Mouse (Mus musculus) lung, embryonic 14.5 days (tissue): ENCODE results near the gene Dnmt1. TPM values are rescaled to one million over a fixed set of nuclear protein-coding genes. Genes with fewer than 3 reads are reported as not detected.

ENCODE experiments used
- ATAC-seq: fragments of 200-750 bp; cut with Nextera tagmentation; 2 replicates; pipeline ENCODE4 v1.8.0; 2017; ENCODE audit warnings: mild to moderate bottlenecking, moderate TSS enrichment, moderate library complexity; ENCODE audit not compliant: insufficient read depth
- DNase-seq: peaks from one replicate; pipeline ENCODE4 v3.0.0-alpha.2; 2015
- H3K27ac ChIP-seq: fragments of 300-500 bp; sonication (generic); 2 replicates; pipeline ENCODE4 v1.5.1; 2014; ENCODE audit warnings: low read depth, mild to moderate bottlenecking, moderate library complexity
- H3K27me3 ChIP-seq: fragments of 300-500 bp; sonication (generic); 2 replicates; pipeline ENCODE4 v1.6.1; 2014; ENCODE audit warnings: low read length, control low read depth; ENCODE audit not compliant: insufficient read depth
- H3K36me3 ChIP-seq: fragments of 300-500 bp; sonication (generic); 2 replicates; pipeline ENCODE4 v1.6.1; 2014; ENCODE audit warnings: control low read depth; ENCODE audit not compliant: insufficient read depth
- H3K4me1 ChIP-seq: fragments of 300-500 bp; sonication (generic); 2 replicates; pipeline ENCODE4 v1.6.1; 2014; ENCODE audit warnings: antibody characterized with exemption, control low read depth; ENCODE audit not compliant: insufficient read depth
- H3K4me2 ChIP-seq: fragments of 300-500 bp; sonication (generic); 2 replicates; pipeline ENCODE4 v1.6.1; 2014; ENCODE audit warnings: mild to moderate bottlenecking
- H3K4me3 ChIP-seq: fragments of 300-500 bp; sonication (generic); 2 replicates; pipeline ENCODE4 v1.5.1; 2014; ENCODE audit warnings: low read depth, low read length
- H3K9ac ChIP-seq: fragments of 300-500 bp; sonication (generic); 2 replicates; pipeline ENCODE4 v1.6.1; 2014
- H3K9me3 ChIP-seq: fragments of 300-500 bp; sonication (generic); 2 replicates; pipeline ENCODE4 v1.6.1; 2016; ENCODE audit warnings: low read depth, low read length, control low read depth
- CTCF ChIP-seq: IDR thresholded peaks from 2 replicates; pipeline ENCODE4 v1.5.1; 2016; ENCODE audit warnings: antibody characterized with exemption, low read depth
- WGBS: fragments of 180-500 bp; shearing (Covaris S2); extraction: QIAGEN DNeasy Blood & Tissue Kit; methylation state at CpG from one replicate; pipeline ENCODE4 v1.1.7; 2014; 5-methylcytosine and 5-hydroxymethylcytosine counted together
- polyA plus RNA-seq: library from polyadenylated mRNA; unstranded; fragments of >200 nt; fragmentation: Nextera tagmentation; extraction: Ambion mirVana; gene quantifications from 2 replicates; pipeline ENCODE4 v1.2.1, GENCODE M21; 2014

The Dnmt1 gene
- polyA plus RNA-seq, 1 experiment from 2014 or later, result 82.1 TPM

- TF ChIP-seq CTCF, result no peak
- Histone ChIP-seq H3K9me3 (no peaks in the 10 kb centered on the region), H3K27me3 (no peaks in the 10 kb centered on the region), H3K36me3 (peaks cover 51% of the 10 kb centered on the region), H3K27ac (no peak overlapping the region), H3K4me1 (no peaks in the 10 kb centered on the region), H3K4me2 (peak overlapping the region; percentile 64), H3K9ac (no peak overlapping the region), H3K4me3 (peak overlapping the region; percentile 98)
- DNase-seq (no peak), ATAC-seq (no peak)
- WGBS, result 72% methylated on average over 29 of the region's 29 CpGs
Observed at GRCm38 (mm10) chr9:20889185-20890141, 70.2 kb downstream of the Dnmt1 start.

DNA sequence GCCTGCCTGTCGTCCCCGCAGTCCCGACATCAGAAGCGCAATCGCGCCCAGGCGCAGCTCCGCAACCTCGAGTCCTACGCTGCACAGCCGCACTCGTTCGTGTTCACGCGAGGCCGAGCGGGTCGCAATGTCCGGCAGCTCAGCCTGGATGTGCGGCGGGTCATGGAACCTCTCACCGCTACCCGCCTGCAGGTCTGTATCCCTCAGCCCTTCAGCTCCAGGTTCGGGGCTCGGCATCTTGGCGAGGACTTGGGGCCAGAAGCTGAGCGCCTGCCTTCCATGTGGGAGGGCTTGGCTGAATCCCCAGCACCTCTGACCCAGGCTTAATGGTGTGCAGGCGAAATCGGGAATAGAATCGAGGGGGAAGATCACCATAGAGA is 71.3 kb downstream of the Dnmt1 start:
- Histone ChIP-seq H3K27me3 (no peaks in the 10 kb centered on the region), H3K9me3 (no peaks in the 10 kb centered on the region), H3K4me1 (no peaks in the 10 kb centered on the region), H3K27ac (peak overlapping the region; percentile 97; the same call in 1 of the 2 replicates), H3K36me3 (peaks cover 40% of the 10 kb centered on the region), H3K4me3 (peak overlapping the region; percentile 98), H3K9ac (peak overlapping the region; percentile 90), H3K4me2 (peak overlapping the region; percentile 64)
- TF ChIP-seq CTCF, result no peak
- 0% methylated on average over 30 of the region's 30 CpGs for WGBS
- ATAC-seq (peak; percentile 19; the same call in 1 of the 2 replicates), DNase-seq (peak; percentile 44)

GRCm38 (mm10) chr9:20887704-20888385 is 71.8 kb downstream of the Dnmt1 start, which contains the start of gene Ppan:
Ppan (plus strand) TSS chr9:20888175.
- DNase-seq (peak; percentile 99), ATAC-seq (peak; percentile 97)
- H3K4me1 ChIP-seq, result no peaks in the 10 kb centered on the region
- peak within 1 kb of the TSS; percentile 97 for H3K27ac ChIP-seq
- 0% methylated on average over 43 of the region's 43 CpGs for WGBS
- H3K36me3 ChIP-seq, result peaks cover 35% of the 10 kb centered on the region
- TF ChIP-seq CTCF, result 0 out of 2 replicates have a peak, but pooled peaks have one; percentile 14
- H3K9ac ChIP-seq, result peak within 1 kb of the TSS; percentile 90
- no peaks in the 10 kb centered on the region for H3K27me3 ChIP-seq
- H3K9me3 ChIP-seq, result no peaks in the 10 kb centered on the region
- H3K4me2 ChIP-seq, result peak within 1 kb of the TSS; percentile 64
- peak within 1 kb of the TSS; percentile 98 for H3K4me3 ChIP-seq

GRCm38 (mm10) chr9:20887191-20887590 is 72.5 kb downstream of the Dnmt1 start:
- Histone ChIP-seq H3K4me1 (no peaks in the 10 kb centered on the region), H3K36me3 (peaks cover 29% of the 10 kb centered on the region), H3K9me3 (no peaks in the 10 kb centered on the region), H3K4me2 (peak overlapping the region; percentile 64), H3K4me3 (no peak overlapping the region), H3K27me3 (no peaks in the 10 kb centered on the region), H3K9ac (no peak overlapping the region), H3K27ac (peak overlapping the region; percentile 97)
- 87% methylated on average over 6 of the region's 6 CpGs for WGBS
- ATAC-seq (no peak), DNase-seq (no peak)
- no peak for TF ChIP-seq CTCF

GRCm38 (mm10) chr9:20886563-20886962 is 73.1 kb downstream of the Dnmt1 start:
- no peak for TF ChIP-seq CTCF
- no peak overlapping the region for H3K9ac ChIP-seq
- peaks cover 22% of the 10 kb centered on the region for H3K36me3 ChIP-seq
- DNase-seq (no peak), ATAC-seq (no peak)
- H3K4me1 ChIP-seq, result no peaks in the 10 kb centered on the region
- no peak overlapping the region for H3K27ac ChIP-seq
- no peaks in the 10 kb centered on the region for H3K27me3 ChIP-seq
- WGBS, result 92% methylated on average over 2 of the region's 2 CpGs
- H3K9me3 ChIP-seq, result no peaks in the 10 kb centered on the region
- H3K4me3 ChIP-seq, result no peak overlapping the region
- no peak overlapping the region for H3K4me2 ChIP-seq

GRCm38 (mm10) chr9:20879097-20879792 is 80.4 kb downstream of the Dnmt1 start, which contains the start of gene Angptl6:
Angptl6 (minus strand) TSS chr9:20879727.
- H3K9me3 ChIP-seq, result no peaks in the 10 kb centered on the region
- H3K27me3 ChIP-seq, result no peaks in the 10 kb centered on the region
- WGBS, result 78% methylated on average over 13 of the region's 13 CpGs
- peak within 1 kb of the TSS; percentile 92 for H3K27ac ChIP-seq
- peak within 1 kb of the TSS; percentile 37 for H3K4me3 ChIP-seq
- DNase-seq, result no peak
- H3K4me1 ChIP-seq, result no peaks in the 10 kb centered on the region
- no peak for TF ChIP-seq CTCF
- H3K9ac ChIP-seq, result peak within 1 kb of the TSS; percentile 58
- peak within 1 kb of the TSS; percentile 71 for H3K4me2 ChIP-seq
- no peaks in the 10 kb centered on the region for H3K36me3 ChIP-seq
- ATAC-seq, result no peak
